Mouse (Mus musculus) heart, postnatal 25 days (tissue): ENCODE results near the gene Col1a2. TPM values are rescaled to one million over a fixed set of nuclear protein-coding genes. Genes with fewer than 3 reads are reported as not detected.

Source experiments
- DNase-seq: peaks from one replicate; pipeline ENCODE4 v3.0.0; 2022; ENCODE audit warnings: low spot score
- intact Hi-C: fragments of 180-260 bp; cut with DNase I; formaldehyde crosslinking; loops from one replicate; pipeline ENCODE4 v1.15.1; 2025
- total RNA-seq, 2 experiments: library from RNA; stranded (reverse); gene quantifications; 2 replicates each; pipeline ENCODE4 v1.2.3; 2021

Gene Col1a2
- 100 to 1,000 TPM; 176 to 187 TPM for total RNA-seq

- DNase-seq: no peak
- intact Hi-C loops: loop anchor here (1.0 kb wide), 1 partner anchor 87 kb away; no protein-coding TSS in a partner anchor
These were observed at the start of gene Col1a2 for GRCm38 (mm10) chr6:4504603-4505131. Col1a2 (plus strand) TSS chr6:4504814.

GRCm38 (mm10) chr6:4455518-4455917, 49.1 kb upstream of the Col1a2 start:
- intact Hi-C loops: no loop called here
- DNase-seq: no peak

DNA sequence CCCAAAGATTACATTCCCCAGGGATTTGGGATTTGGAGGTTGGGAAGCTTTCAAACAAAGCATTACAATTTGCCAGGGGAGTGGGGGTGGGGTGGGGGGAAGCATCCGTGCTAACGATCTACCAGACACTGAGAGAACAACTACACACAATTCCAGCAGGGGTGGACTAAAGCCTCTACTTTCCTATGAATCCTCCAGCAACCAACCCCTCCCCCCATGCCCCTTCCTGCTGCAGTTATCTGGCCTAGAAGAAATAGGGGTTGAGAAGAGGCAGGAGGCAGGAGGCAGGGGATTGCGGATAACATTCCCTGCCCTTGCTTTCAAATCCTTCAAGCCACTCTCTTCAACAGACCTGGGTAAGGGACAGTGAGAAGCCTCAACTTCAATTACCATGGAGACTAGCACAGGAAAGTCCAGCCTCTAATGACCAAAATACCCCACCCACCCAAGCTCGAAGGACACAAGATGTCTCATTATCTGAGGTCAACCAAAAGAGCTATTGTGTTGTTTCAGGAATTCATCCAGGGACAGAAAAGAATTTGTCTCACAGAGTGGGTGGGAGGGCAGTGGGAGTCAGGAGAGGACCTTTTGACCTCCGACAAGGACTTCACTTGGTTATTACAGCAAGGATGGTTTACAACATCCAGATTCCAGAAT, 48.5 kb upstream of the Col1a2 start:
- intact Hi-C loops: no loop called here
- DNase-seq: no peak

GRCm38 (mm10) chr6:4456691-4457447, 47.7 kb upstream of the Col1a2 start:
- intact Hi-C loops: no loop called here
- no peak for DNase-seq

- DNase-seq: peak; percentile 58
- intact Hi-C loops: no loop called here
These were observed 47.0 kb upstream of the Col1a2 start for GRCm38 (mm10) chr6:4457555-4457996.

- intact Hi-C loops: no loop called here
- DNase-seq: no peak
These were observed 39.3 kb upstream of the Col1a2 start for GRCm38 (mm10) chr6:4465320-4465719.

DNA sequence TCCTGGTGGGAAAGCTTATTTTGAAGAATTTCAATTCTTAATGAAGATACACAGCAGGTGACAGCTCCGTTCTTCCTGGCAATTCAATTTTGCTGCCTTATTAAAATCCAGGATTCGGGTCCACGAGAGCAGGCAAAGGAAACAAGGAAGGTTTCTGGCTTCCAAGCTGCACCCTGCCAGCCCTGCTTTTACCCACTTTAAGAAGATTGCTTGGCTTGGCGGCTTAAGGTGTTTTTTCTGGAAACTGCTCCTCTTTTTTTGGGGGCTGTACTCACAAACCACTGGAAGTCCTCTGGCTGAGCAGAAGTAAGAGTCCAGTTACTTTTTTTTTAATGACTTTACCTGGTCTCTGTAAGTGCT, 21.1 kb upstream of the Col1a2 start:
- peak; percentile 6 for DNase-seq
- intact Hi-C loops: no loop called here

GRCm38 (mm10) chr6:4483937-4484601, 20.5 kb upstream of the Col1a2 start:
- DNase-seq: peak; percentile 31
- intact Hi-C loops: no loop called here

DNA sequence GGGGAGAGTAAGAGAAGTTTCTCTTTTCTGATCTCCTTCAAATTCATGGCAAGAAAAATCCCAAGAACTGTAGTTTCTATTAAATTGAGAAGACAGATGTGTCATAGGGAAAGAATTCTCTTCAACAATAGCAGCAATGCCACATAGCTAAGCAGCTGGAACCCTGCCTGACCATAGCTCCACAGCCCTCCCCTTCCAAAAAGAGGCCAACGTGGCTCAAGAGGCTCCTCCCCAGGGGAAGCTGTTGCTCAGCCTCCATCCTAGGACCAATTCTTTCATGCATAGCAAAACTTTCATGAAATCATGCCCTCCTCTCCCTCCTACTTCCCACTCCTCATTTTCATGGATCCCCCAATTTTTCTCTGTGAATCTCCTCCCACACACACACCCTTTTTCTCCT, 16.3 kb upstream of the Col1a2 start:
- intact Hi-C loops: no loop called here
- peak; percentile 68 for DNase-seq

GRCm38 (mm10) chr6:4488966-4489365, 15.6 kb upstream of the Col1a2 start:
- intact Hi-C loops: no loop called here

DNA sequence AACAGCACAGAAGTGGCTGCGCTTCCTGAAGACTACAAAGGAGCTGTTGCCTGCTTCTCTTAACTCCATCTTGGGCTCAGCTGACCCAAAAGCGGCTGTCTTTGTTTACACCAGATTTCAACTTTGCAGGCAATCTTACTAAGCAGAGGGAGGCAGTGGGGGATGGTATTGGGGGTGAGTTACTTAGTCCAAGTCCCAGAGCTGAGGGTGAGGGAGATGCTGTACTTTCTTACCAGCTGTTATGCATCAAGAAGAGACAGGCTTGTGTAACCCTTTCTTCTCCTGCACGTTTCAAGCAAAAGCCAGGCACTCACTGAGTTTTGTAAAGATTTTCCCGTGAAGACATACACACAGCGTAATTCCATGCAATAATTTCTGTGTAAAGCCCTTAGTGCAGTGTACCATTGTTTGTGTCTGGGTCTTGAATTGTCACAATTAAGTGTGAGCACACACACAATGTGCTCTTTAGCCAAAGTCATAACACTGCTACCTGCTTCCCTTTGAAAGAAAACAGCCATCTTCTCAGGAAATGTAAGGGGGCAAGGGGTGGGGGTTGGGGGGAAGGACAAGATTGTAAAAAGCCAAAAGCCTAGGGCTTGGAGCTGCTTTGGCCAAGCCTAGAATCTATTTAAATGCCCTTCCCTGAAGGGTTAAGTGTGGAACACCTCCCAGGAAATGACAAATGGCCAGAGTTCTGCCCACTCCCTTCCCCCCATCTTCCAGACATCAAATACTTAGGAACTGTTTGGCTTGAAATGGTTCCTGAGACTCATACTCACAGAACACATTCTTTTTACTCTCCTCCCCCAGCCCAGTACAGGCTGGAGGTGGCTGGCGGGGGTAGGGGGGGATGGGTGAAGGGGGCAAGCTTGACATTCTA, 15.0 kb upstream of the Col1a2 start:
- DNase-seq: peak; percentile 54
- intact Hi-C loops: no loop called here

More at GRCm38 (mm10) chr6:4488966-4489365, 15.6 kb upstream of the Col1a2 start:
- no peak for DNase-seq

GRCm38 (mm10) chr6:4493666-4494065, 10.9 kb upstream of the Col1a2 start:
- DNase-seq: no peak
- intact Hi-C loops: no loop called here

DNA sequence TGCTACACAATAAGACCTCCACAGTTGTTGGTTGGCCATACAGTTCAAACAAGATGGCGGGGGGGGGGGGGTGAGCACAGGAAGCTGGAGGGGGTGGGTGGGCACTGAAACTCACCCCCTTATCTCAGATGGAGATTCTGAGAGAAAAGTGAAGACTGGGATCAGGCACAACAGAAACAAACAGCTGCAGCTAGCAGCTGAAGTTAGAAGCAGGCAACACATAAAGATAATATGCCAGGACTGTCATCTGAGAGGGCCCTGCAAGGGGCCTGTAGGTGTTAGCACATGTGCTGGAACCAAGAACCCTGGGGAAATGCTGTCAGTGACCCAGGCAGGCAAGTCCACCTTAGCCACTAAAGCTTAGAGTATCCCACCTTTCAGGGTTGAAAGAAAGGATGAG, 8.2 kb upstream of the Col1a2 start:
- intact Hi-C loops: no loop called here
- DNase-seq: no peak

- DNase-seq: no peak
- intact Hi-C loops: no loop called here
These were observed 1.5 kb upstream of the Col1a2 start for GRCm38 (mm10) chr6:4503106-4503505.

- DNase-seq: peak; percentile 66
- intact Hi-C loops: loop anchor here (1.0 kb wide), 1 partner anchor 88 kb away; no protein-coding TSS in a partner anchor
These were observed 764 bp downstream of the Col1a2 start for GRCm38 (mm10) chr6:4505158-4505997.

- DNase-seq: no peak
- intact Hi-C loops: no loop called here
These were observed 1.5 kb downstream of the Col1a2 start for GRCm38 (mm10) chr6:4506106-4506505.

DNA sequence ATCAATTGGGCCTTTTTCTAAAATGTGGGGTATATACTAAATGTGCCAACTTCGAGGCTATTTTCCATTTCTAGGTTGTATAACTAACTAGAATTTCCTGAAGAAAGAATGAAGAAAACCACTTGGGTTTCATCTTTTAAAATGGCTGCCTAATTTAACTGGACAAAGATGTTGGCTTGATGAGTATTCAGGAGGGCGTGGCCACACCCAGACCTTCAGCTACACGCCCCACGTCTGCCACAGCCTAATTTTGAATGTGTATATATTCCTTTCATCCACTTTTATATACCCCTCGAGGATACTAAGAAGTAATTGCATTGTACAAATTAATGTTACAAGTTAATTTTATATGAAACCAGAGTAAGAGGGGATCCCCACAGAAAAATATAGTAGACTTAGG, 2.2 kb downstream of the Col1a2 start:
- no peak for DNase-seq
- intact Hi-C loops: no loop called here

DNA sequence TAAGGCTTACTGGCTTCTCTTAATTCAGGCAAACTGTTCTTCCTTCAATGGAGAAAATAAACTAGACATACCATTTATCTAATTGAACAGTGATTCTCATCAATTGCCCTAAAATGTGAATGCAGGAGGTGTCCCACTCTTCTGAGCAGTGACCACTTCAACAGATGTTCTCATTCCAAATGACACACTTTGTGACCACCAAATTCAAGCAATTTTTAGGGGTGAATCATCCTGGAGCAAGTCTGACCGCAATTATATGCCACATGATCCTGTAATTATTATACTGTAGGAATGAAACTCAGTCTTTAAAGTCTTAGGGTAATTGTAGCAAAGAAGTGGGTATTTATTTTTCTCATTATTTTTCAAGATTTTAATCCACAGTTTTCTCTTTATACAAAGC, 2.7 kb downstream of the Col1a2 start:
- no peak for DNase-seq
- intact Hi-C loops: no loop called here

- DNase-seq: no peak
- intact Hi-C loops: no loop called here
These were observed 3.7 kb downstream of the Col1a2 start for GRCm38 (mm10) chr6:4508279-4508678.
